Mouse (Mus musculus) testis, postnatal 10 days (tissue): ENCODE measurements at regions not wholly inside any gene's neighbourhood (a gene's known extent, or its start where the extent isn't known, plus 50 kb on each side); places are given as distances from the start of the nearest gene placed in this dataset.

Source experiments
- DNase-seq: peaks from one replicate; pipeline ENCODE4 v3.0.0; 2021; ENCODE audit warnings: low spot score

DNA sequence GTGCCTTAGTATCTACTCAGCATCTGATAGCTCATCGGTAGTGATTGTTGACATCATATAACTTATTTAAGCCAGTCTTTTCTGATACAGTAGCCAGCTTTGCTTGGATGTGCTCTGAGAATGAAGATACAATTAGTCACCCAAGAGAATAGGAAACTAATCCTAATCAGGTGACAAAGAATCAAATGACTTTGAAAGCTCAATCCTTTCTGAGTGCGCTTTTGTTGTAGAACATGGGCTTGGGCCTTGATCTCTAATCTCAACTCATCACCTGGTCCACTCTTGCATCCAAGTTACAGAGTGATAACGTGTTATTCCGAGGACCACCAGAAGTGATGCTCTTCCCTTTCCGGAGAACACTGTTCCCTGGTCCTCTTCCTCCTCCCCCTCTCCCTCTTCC lies 86.9 kb upstream of the Cpm start:
- DNase-seq: no peak

GRCm38 (mm10) chr10:117541487-117541886 lies 87.8 kb upstream of the Cpm start:
- no peak for DNase-seq

GRCm38 (mm10) chr10:117540747-117541398 lies 88.4 kb upstream of the Cpm start:
- DNase-seq: no peak

GRCm38 (mm10) chr10:117540112-117540594 lies 89.1 kb upstream of the Cpm start:
- DNase-seq: no peak

- no peak for DNase-seq
These were observed 89.8 kb upstream of the Cpm start for GRCm38 (mm10) chr10:117539532-117539931.

- DNase-seq: no peak
These were observed 90.6 kb upstream of the Cpm start for GRCm38 (mm10) chr10:117538725-117539124.

DNA sequence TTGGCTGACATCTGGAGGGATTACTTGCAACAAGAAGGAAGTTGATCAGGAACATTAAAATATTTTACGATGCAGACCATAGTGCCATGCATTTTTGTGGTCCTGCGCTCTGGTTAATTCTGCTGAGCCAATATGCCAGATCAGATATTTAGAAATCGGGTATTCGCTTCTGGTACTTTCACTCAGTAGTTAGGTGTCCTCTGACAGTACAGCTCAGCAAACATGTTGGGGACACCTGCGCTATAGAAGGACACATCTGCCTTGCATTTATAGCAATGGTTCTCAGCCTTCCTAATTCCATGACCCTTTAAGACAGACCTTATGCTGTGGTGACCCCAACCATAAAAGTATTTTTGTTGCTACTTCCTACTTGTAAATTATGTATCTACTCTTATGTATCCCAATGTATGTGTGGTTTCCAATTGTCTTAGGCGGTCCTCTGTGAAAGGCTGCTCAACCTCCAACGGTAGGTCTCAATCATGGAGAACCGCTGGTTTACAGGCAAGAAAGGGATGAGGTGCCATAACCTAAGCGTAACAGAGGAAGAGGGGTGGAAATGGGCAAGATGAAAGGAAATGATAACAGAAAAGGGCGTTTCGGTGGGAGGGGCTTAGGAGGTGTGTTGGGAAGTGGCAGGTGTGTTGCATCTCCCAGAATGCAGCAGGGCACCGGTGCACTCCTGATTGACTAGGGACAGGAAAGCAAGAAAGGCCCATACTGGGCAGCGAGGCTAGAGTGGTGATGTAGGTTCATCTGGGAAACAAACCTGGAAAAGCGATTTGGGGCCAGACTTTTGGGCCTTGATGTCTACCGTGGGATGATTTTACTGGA lies 92.3 kb upstream of the Cpm start:
- DNase-seq: no peak

GRCm38 (mm10) chr10:117535843-117536242 lies 93.5 kb upstream of the Cpm start:
- no peak for DNase-seq

GRCm38 (mm10) chr10:117534992-117535719 lies 94.1 kb upstream of the Cpm start:
- DNase-seq: no peak

GRCm38 (mm10) chr10:117534478-117534877 lies 94.8 kb upstream of the Cpm start:
- no peak for DNase-seq

GRCm38 (mm10) chr10:117533541-117534386 lies 95.5 kb upstream of the Cpm start:
- no peak for DNase-seq

DNA sequence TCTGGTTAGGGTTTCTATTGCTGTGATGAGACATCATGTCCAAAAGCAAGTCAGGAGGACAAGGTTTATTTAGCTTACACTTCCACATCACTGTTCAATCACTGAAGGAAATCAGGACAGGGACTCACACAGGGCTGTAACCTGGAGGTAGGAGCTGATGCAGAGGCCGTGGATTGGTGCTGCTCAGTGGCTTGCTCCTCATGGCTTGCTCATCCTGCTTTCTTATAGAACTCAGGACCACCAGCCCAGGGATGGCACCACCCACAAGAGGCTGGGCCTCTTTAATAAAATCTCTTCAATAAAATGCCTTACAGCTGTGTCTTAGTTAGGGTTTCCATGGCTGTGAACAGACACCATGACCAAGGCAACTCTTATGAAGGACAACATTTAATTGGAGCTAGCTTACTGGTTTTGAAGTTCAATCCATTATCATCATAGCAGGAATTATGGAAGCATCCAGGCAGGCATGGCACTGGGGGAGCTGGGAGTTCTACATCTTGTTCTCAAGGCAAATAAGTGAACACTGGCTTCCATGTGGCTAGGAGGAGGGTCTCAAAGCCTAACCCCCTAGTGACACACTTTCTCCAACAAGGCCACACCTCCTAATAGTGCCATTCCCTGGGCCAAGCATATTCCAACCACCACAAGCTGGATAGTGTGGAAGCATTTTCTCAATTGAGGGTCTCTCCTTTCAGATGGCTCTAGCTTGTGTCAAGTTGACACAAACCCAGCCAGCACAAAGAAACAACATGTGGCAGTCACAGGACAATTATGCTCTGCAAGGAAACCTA lies 96.4 kb upstream of the Cpm start:
- DNase-seq: no peak

- DNase-seq: no peak
These were observed 97.2 kb upstream of the Cpm start for GRCm38 (mm10) chr10:117531798-117532747.

- DNase-seq: no peak
These were observed 98.3 kb upstream of the Cpm start for GRCm38 (mm10) chr10:117530859-117531602.

DNA sequence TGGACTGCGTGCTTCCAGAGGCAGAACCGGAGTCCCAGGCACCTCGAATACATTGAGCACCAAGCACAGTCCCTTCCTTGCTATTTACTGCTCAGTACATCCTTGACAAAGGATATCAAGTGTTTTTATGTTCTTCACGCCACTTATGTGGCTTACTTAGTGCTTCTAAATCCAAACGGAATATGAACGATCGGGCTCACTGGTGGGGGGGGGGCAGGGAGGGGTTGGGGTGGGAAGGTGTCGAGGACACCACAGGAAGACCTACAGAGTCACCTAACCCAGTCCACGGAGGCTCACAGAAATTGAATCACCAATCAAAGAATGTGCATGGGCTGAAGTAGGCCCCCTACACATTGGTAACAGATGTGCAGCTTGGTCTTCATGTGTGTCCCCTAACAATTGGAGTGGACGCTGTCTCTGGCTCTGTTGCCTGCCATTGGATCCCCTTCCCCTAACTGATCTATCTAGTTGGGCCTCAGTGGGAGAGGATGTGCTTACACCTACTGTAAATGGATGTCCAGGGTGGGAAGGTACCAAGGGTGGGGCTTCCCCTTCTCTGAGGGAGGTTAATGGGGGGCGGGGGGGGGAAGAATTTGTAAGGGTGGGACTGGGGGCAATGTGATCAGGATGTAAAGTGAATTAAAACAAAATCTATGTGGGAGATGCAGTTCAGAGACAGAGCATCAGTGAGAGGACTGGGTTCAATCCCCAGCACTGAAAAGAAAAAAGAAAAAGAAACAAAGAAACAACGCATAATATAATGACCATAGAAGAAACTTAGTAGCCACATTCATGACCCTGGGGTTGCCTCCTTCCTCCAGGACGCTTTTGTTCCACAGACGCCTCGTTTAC lies 99.1 kb upstream of the Cpm start:
- DNase-seq: no peak

DNA sequence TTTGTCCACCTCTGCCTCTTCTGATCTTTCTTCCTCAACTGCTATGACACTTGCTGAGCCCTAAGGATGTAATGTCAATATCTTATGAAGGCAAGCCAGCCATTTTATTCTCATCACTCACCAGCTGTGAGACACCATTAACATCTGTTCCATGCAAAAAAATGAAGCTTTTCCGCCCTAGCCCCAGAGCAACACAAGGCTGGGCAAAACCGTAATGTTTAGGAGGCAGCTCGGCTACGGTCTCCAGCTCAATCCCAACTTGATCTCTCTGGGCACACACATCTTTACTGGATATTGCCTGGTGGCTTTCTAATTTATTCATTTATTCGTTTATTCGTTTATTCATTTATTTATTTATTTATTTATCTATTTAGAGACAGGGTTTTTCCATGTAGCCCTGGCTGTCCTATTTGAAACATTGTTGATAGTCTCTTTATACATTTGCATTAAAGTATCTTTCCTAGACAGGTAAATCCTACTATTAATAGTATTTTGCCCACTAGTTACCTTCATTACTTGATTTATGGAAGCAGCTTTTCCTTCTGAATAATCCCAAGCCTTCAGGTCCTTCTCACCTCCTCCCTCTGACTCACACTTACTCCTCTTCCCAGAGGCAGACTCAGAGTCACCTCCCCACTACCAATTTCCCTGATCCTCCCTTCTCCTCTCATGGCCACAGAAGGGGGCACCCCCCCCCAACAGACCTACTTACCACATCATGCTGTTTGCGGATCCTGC lies 99.9 kb upstream of the Cpm start:
- no peak for DNase-seq

GRCm38 (mm10) chr10:117528575-117529268 lies 100.6 kb upstream of the Cpm start:
- DNase-seq: no peak
